Mouse (Mus musculus) limb, embryonic 14.5 days (tissue): ENCODE data around the gene Cacng2. TPM values are rescaled to one million over a fixed set of nuclear protein-coding genes. Genes with fewer than 3 reads are reported as not detected.

Source experiments
- ATAC-seq: fragments of 200-750 bp; cut with Nextera tagmentation; 2 replicates; pipeline ENCODE4 v1.8.0; 2017; ENCODE audit warnings: low read depth, moderate number of reproducible peaks, moderate TSS enrichment; ENCODE audit not compliant: low FRiP score
- DNase-seq: peaks from one replicate; pipeline ENCODE4 v3.0.0-alpha.2; 2015; ENCODE audit warnings: low spot score
- H3K27ac ChIP-seq: fragments of 300-500 bp; sonication (generic); replicated peaks from 2 replicates; pipeline ENCODE4 v1.5.1; 2014; ENCODE audit warnings: low read depth, mild to moderate bottlenecking, low read length, moderate library complexity, mixed read lengths
- H3K27me3 ChIP-seq: fragments of 300-500 bp; sonication (generic); 2 replicates; pipeline ENCODE4 v1.6.1; 2014; ENCODE audit warnings: low read length, mixed read lengths; ENCODE audit not compliant: control insufficient read depth, insufficient read depth
- H3K36me3 ChIP-seq: fragments of 300-500 bp; sonication (generic); 2 replicates; pipeline ENCODE4 v1.6.1; 2014; ENCODE audit warnings: mild to moderate bottlenecking, low read length, moderate library complexity, mixed read lengths; ENCODE audit not compliant: control insufficient read depth, insufficient read depth
- H3K4me1 ChIP-seq: fragments of 300-500 bp; sonication (generic); 2 replicates; pipeline ENCODE4 v1.6.1; 2014; ENCODE audit warnings: antibody characterized with exemption, low read length, mixed read lengths; ENCODE audit not compliant: control insufficient read depth, insufficient read depth
- H3K4me2 ChIP-seq: fragments of 300-500 bp; sonication (generic); replicated peaks from 2 replicates; pipeline ENCODE4 v1.6.1; 2014; ENCODE audit warnings: low read depth, mild to moderate bottlenecking, low read length, moderate library complexity; ENCODE audit not compliant: severe bottlenecking
- H3K4me3 ChIP-seq: fragments of 300-500 bp; sonication (generic); replicated peaks from 2 replicates; pipeline ENCODE4 v1.5.1; 2014; ENCODE audit warnings: low read length
- H3K9ac ChIP-seq: fragments of 300-500 bp; sonication (generic); 2 replicates; pipeline ENCODE4 v1.6.1; 2014; ENCODE audit warnings: mild to moderate bottlenecking, low read depth, low read length, moderate library complexity; ENCODE audit not compliant: severe bottlenecking
- H3K9me3 ChIP-seq: fragments of 300-500 bp; sonication (generic); 2 replicates; pipeline ENCODE4 v1.6.1; 2016; ENCODE audit warnings: low read length; ENCODE audit not compliant: control insufficient read depth
- POLR2A ChIP-seq: fragments of 200-500 bp; IDR thresholded peaks from 2 replicates; pipeline ENCODE4 v1.8.0; 2012; ENCODE audit warnings: inconsistent platforms, mild to moderate bottlenecking, moderate library complexity, borderline replicate concordance; ENCODE audit not compliant: insufficient read depth, insufficient read length; ENCODE audit errors: extremely low read depth
- WGBS: fragments of 180-500 bp; shearing (Covaris S2); extraction: QIAGEN DNeasy Blood & Tissue Kit; methylation state at CpG from one replicate; pipeline ENCODE4 v1.1.7; 2014; 5-methylcytosine and 5-hydroxymethylcytosine counted together
- polyA plus RNA-seq, 2 experiments: library from polyadenylated mRNA; depleted of rRNA in 1 of 2; stranded (reverse) in 1 of 2; unstranded in 1 of 2; fragments of >200 nt; fragmentation: Nextera tagmentation in 1 of 2; extraction: Ambion mirVana in 1 of 2; gene quantifications; 2 replicates each; pipeline versions ENCODE4 v1.2.1 to v1.2.3; 2012 to 2014

Gene Cacng2
- polyA plus RNA-seq, 2 experiments: 0.03 TPM; not detected in 1

GRCm38 (mm10) chr15:78148565-78148964, 28.7 kb upstream of the Cacng2 start:
- H3K9ac ChIP-seq: no peak overlapping the region
- H3K4me1 ChIP-seq: no peaks in the 10 kb centered on the region
- no peaks in the 10 kb centered on the region for H3K36me3 ChIP-seq
- no peak for TF ChIP-seq POLR2A
- DNase-seq (no peak), ATAC-seq (no peak)
- WGBS: 85% methylated on average over 7 of the region's 7 CpGs
- H3K9me3 ChIP-seq: no peaks in the 10 kb centered on the region
- H3K4me3 ChIP-seq: no peak overlapping the region
- no peak overlapping the region for H3K27ac ChIP-seq
- H3K4me2 ChIP-seq: no peak overlapping the region
- H3K27me3 ChIP-seq: no peaks in the 10 kb centered on the region

- no peak for TF ChIP-seq POLR2A
- H3K9me3 ChIP-seq: no peaks in the 10 kb centered on the region
- no peak overlapping the region for H3K27ac ChIP-seq
- WGBS: 75% methylated on average over 8 of the region's 8 CpGs
- ATAC-seq (no peak), DNase-seq (no peak)
- no peaks in the 10 kb centered on the region for H3K27me3 ChIP-seq
- H3K4me2 ChIP-seq: no peak overlapping the region
- no peaks in the 10 kb centered on the region for H3K36me3 ChIP-seq
- no peak overlapping the region for H3K9ac ChIP-seq
- H3K4me1 ChIP-seq: no peaks in the 10 kb centered on the region
- H3K4me3 ChIP-seq: no peak overlapping the region
Measured at GRCm38 (mm10) chr15:78140226-78140625, 20.4 kb upstream of the Cacng2 start.

GRCm38 (mm10) chr15:78134606-78135005, 14.8 kb upstream of the Cacng2 start:
- ATAC-seq (no peak), DNase-seq (no peak)
- no peak overlapping the region for H3K27ac ChIP-seq
- H3K36me3 ChIP-seq: no peaks in the 10 kb centered on the region
- no peak overlapping the region for H3K4me3 ChIP-seq
- no peak overlapping the region for H3K4me2 ChIP-seq
- no peaks in the 10 kb centered on the region for H3K4me1 ChIP-seq
- no peak overlapping the region for H3K9ac ChIP-seq
- no peaks in the 10 kb centered on the region for H3K27me3 ChIP-seq
- TF ChIP-seq POLR2A: no peak
- H3K9me3 ChIP-seq: no peaks in the 10 kb centered on the region
- 22% methylated on average over 6 of the region's 6 CpGs for WGBS

- no peaks in the 10 kb centered on the region for H3K9me3 ChIP-seq
- no peaks in the 10 kb centered on the region for H3K27me3 ChIP-seq
- DNase-seq: no peak
- H3K4me2 ChIP-seq: no peak overlapping the region
- TF ChIP-seq POLR2A: no peak
- no peaks in the 10 kb centered on the region for H3K4me1 ChIP-seq
- H3K36me3 ChIP-seq: no peaks in the 10 kb centered on the region
- H3K27ac ChIP-seq: no peak overlapping the region
- WGBS: 59% methylated on average over 2 of the region's 2 CpGs
- no peak overlapping the region for H3K9ac ChIP-seq
- ATAC-seq: no peak
- H3K4me3 ChIP-seq: no peak overlapping the region
Measured at GRCm38 (mm10) chr15:78133389-78133788, 13.6 kb upstream of the Cacng2 start.

- H3K4me3 ChIP-seq: peak overlapping the region; percentile 22
- no peak for DNase-seq
- no peak overlapping the region for H3K9ac ChIP-seq
- no peak overlapping the region for H3K27ac ChIP-seq
- H3K27me3 ChIP-seq: peaks cover 5% of the 10 kb centered on the region
- H3K4me1 ChIP-seq: no peaks in the 10 kb centered on the region
- H3K36me3 ChIP-seq: no peaks in the 10 kb centered on the region
- TF ChIP-seq POLR2A: no peak
- no peaks in the 10 kb centered on the region for H3K9me3 ChIP-seq
- peak overlapping the region; percentile 47 for H3K4me2 ChIP-seq
- ATAC-seq: no peak
- 8% methylated on average over 23 of the region's 39 CpGs for WGBS
Measured at GRCm38 (mm10) chr15:78119248-78119647, 580 bp downstream of the Cacng2 start.

DNA sequence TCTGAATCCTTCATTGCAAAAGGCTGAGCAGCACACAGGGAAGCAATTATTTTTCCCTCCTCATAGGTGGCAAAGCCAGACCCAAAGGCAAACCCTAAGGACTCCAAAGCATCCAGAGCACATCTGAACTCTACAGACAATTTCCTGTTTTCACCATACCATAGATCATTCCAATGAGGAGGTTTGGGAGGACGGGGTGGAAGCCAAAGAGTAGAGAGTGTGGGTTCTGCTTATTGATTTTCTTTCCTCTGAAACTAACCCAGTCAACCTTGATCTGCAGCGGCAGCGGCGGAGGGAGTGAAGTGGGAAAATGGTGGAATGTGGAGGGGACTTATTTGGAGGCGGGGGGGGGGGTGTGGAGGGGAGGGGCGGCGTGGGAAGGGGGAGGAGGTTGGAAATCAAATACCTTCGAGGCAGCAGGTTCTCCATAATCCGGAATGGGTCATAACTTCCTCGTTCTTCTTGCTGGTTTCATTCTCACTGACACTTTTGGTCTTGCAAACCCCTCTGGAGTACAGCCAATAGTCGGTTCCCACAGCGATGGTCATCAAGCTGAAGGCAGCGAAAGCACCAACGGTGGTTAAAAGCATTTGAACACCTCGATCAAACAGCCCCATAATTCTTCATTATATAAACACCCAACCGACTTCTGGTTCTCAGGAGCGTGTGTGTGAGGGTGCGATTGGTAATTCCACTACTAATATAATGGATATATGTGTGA, 1.4 kb downstream of the Cacng2 start:
- no peak for ATAC-seq
- Histone ChIP-seq H3K9me3 (no peaks in the 10 kb centered on the region), H3K4me3 (no peak overlapping the region), H3K9ac (no peak overlapping the region), H3K4me2 (no peak overlapping the region), H3K27ac (no peak overlapping the region), H3K36me3 (no peaks in the 10 kb centered on the region), H3K4me1 (no peaks in the 10 kb centered on the region), H3K27me3 (peaks cover 5% of the 10 kb centered on the region)
- no peak for TF ChIP-seq POLR2A
- DNase-seq: no peak
- 69% methylated on average over 18 of the region's 18 CpGs for WGBS
